Mouse (Mus musculus) cerebellum, adult 11-12 months (tissue): ENCODE results near the gene Bend7.

Source experiments
- DNase-seq: peaks from one replicate; pipeline ENCODE4 v3.0.0; 2022

Gene Bend7

GRCm38 (mm10) chr2:4782809-4783641, 65.4 kb downstream of the Bend7 start:
- DNase-seq: no peak

- DNase-seq: no peak
Measured at GRCm38 (mm10) chr2:4784012-4784411, 66.4 kb downstream of the Bend7 start.

- no peak for DNase-seq
Measured at GRCm38 (mm10) chr2:4785016-4785415, 67.4 kb downstream of the Bend7 start.

GRCm38 (mm10) chr2:4787223-4787622, 69.6 kb downstream of the Bend7 start:
- no peak for DNase-seq

GRCm38 (mm10) chr2:4791646-4792045, 74.0 kb downstream of the Bend7 start:
- no peak for DNase-seq

GRCm38 (mm10) chr2:4792554-4792953, 74.9 kb downstream of the Bend7 start:
- no peak for DNase-seq

GRCm38 (mm10) chr2:4802395-4803176, 85.0 kb downstream of the Bend7 start:
- DNase-seq: no peak

- no peak for DNase-seq
Measured at GRCm38 (mm10) chr2:4816308-4816707, 98.7 kb downstream of the Bend7 start.

- DNase-seq: no peak
Measured at GRCm38 (mm10) chr2:4817678-4818077, 100.0 kb downstream of the Bend7 start.

- DNase-seq: no peak
Measured at GRCm38 (mm10) chr2:4820230-4820629, 102.6 kb downstream of the Bend7 start.

- DNase-seq: no peak
Measured at GRCm38 (mm10) chr2:4824067-4824466, 106.4 kb downstream of the Bend7 start.

- no peak for DNase-seq
Measured at GRCm38 (mm10) chr2:4828032-4828431, 110.4 kb downstream of the Bend7 start.

- no peak for DNase-seq
Measured at GRCm38 (mm10) chr2:4828446-4828997, 110.9 kb downstream of the Bend7 start.

- no peak for DNase-seq
Measured at GRCm38 (mm10) chr2:4829007-4829406, 111.4 kb downstream of the Bend7 start.

GRCm38 (mm10) chr2:4829489-4830065, 111.9 kb downstream of the Bend7 start:
- no peak for DNase-seq

GRCm38 (mm10) chr2:4831493-4831892, 113.9 kb downstream of the Bend7 start:
- DNase-seq: no peak

- DNase-seq: no peak
Measured at GRCm38 (mm10) chr2:4832166-4832565, 114.5 kb downstream of the Bend7 start.

GRCm38 (mm10) chr2:4849449-4849848, 131.8 kb downstream of the Bend7 start:
- no peak for DNase-seq
